Mouse (Mus musculus): ENCODE measurements around the gene Ccdc142. TPM values are rescaled to one million over a fixed set of nuclear protein-coding genes. Genes with fewer than 3 reads are reported as not detected.

Ccdc142 gene
- polyA plus RNA-seq, 1 experiment from 2014 or later: 1.6 TPM

GRCm38 (mm10) chr6:83069488-83070246 is 31.7 kb upstream of the Ccdc142 start:
- Histone ChIP-seq H3K9ac (0 out of 2 replicates have a peak overlapping the region, but pooled peaks have one; percentile 25), H3K36me3 (no peaks in the 10 kb centered on the region), H3K4me1 (peaks cover 24% of the 10 kb centered on the region), H3K4me2 (replicated peaks) (peak overlapping the region; percentile 54), H3K9me3 (no peaks in the 10 kb centered on the region), H3K4me3 (peak overlapping the region; percentile 31), H3K27ac (no peak overlapping the region), H3K27me3 (peaks cover 99% of the 10 kb centered on the region)
- under 1% methylated on average over 62 of the region's 69 CpGs for WGBS
- no peak for ATAC-seq (ENCODE audit: low FRiP score, low read depth)

GRCm38 (mm10) chr6:83070247-83070310 is 31.3 kb upstream of the Ccdc142 start, which contains the start of gene Tlx2:
Gene Tlx2, minus strand, starts transcription at chr6:83070293.
- Histone ChIP-seq H3K4me2 (replicated peaks) (peak within 1 kb of the TSS; percentile 54), H3K27ac (no peak within 1 kb of the TSS), H3K4me1 (peaks cover 24% of the 10 kb centered on the region), H3K9ac (0 out of 2 replicates have a peak within 1 kb of the TSS, but pooled peaks have one; percentile 25), H3K4me3 (peak within 1 kb of the TSS; percentile 31), H3K9me3 (no peaks in the 10 kb centered on the region), H3K27me3 (peaks cover 99% of the 10 kb centered on the region), H3K36me3 (no peaks in the 10 kb centered on the region)
- no peak for ATAC-seq (ENCODE audit: low FRiP score, low read depth)
- 0% methylated on average over 10 of the region's 10 CpGs for WGBS

- no peak overlapping the region for H3K27ac ChIP-seq
- no peak for ATAC-seq (ENCODE audit: low FRiP score, low read depth)
- peaks cover 24% of the 10 kb centered on the region for H3K4me1 ChIP-seq
- WGBS: 1% methylated on average over 58 of the region's 58 CpGs
- no peaks in the 10 kb centered on the region for H3K36me3 ChIP-seq
- H3K9me3 ChIP-seq: no peaks in the 10 kb centered on the region
- 0 out of 2 replicates have a peak overlapping the region, but pooled peaks have one; percentile 25 for H3K9ac ChIP-seq
- H3K4me2 ChIP-seq (replicated peaks): peak overlapping the region; percentile 54
- H3K27me3 ChIP-seq: peaks cover 99% of the 10 kb centered on the region
- H3K4me3 ChIP-seq: peak overlapping the region; percentile 31
Observed at GRCm38 (mm10) chr6:83070311-83071219, 30.8 kb upstream of the Ccdc142 start.

- Histone ChIP-seq H3K9ac (no peak overlapping the region), H3K9me3 (no peaks in the 10 kb centered on the region), H3K4me2 (replicated peaks) (peak overlapping the region; percentile 40), H3K4me1 (peaks cover 24% of the 10 kb centered on the region), H3K36me3 (no peaks in the 10 kb centered on the region), H3K27ac (no peak overlapping the region), H3K27me3 (peaks cover 99% of the 10 kb centered on the region), H3K4me3 (peak overlapping the region; percentile 22; the same call in 1 of the 2 replicates)
- WGBS: 4% methylated on average over 14 of the region's 24 CpGs
- ATAC-seq (ENCODE audit: low FRiP score, low read depth): peak; percentile 58; the same call in 1 of the 2 replicates
Observed at GRCm38 (mm10) chr6:83071220-83071619, 30.2 kb upstream of the Ccdc142 start.

GRCm38 (mm10) chr6:83074979-83075378 is 26.4 kb upstream of the Ccdc142 start:
- Histone ChIP-seq H3K27me3 (peaks cover 68% of the 10 kb centered on the region), H3K4me2 (replicated peaks) (no peak overlapping the region), H3K4me1 (peaks cover 27% of the 10 kb centered on the region), H3K9ac (no peak overlapping the region), H3K4me3 (no peak overlapping the region), H3K27ac (no peak overlapping the region), H3K9me3 (no peaks in the 10 kb centered on the region), H3K36me3 (no peaks in the 10 kb centered on the region)
- WGBS: 23% methylated on average over 2 of the region's 2 CpGs
- no peak for ATAC-seq (ENCODE audit: low FRiP score, low read depth)

GRCm38 (mm10) chr6:83077630-83078323 is 23.6 kb upstream of the Ccdc142 start, which contains the start of gene Pcgf1:
Gene Pcgf1, plus strand, starts transcription at chr6:83077869.
- H3K27me3 ChIP-seq: peaks cover 50% of the 10 kb centered on the region
- H3K36me3 ChIP-seq: peaks cover 26% of the 10 kb centered on the region
- peak within 1 kb of the TSS; percentile 96 for H3K4me2 ChIP-seq (replicated peaks)
- WGBS: under 1% methylated on average over 54 of the region's 54 CpGs
- peak within 1 kb of the TSS; percentile 77 for H3K4me3 ChIP-seq
- peak; percentile 97 for ATAC-seq (ENCODE audit: low FRiP score, low read depth)
- peak within 1 kb of the TSS; percentile 76 for H3K9ac ChIP-seq
- H3K4me1 ChIP-seq: peaks cover 14% of the 10 kb centered on the region
- H3K27ac ChIP-seq: peak within 1 kb of the TSS; percentile 65
- H3K9me3 ChIP-seq: no peaks in the 10 kb centered on the region

- peaks cover 26% of the 10 kb centered on the region for H3K36me3 ChIP-seq
- no peaks in the 10 kb centered on the region for H3K9me3 ChIP-seq
- H3K4me1 ChIP-seq: peaks cover 14% of the 10 kb centered on the region
- H3K27me3 ChIP-seq: peaks cover 50% of the 10 kb centered on the region
- H3K9ac ChIP-seq: peak overlapping the region; percentile 76
- WGBS: under 1% methylated on average over 46 of the region's 46 CpGs
- ATAC-seq (ENCODE audit: low FRiP score, low read depth): peak; percentile 90
- H3K27ac ChIP-seq: peak overlapping the region; percentile 64; the same call in 1 of the 2 replicates
- H3K4me2 ChIP-seq (replicated peaks): peak overlapping the region; percentile 96
- H3K4me3 ChIP-seq: peak overlapping the region; percentile 77
Observed at GRCm38 (mm10) chr6:83078324-83078858, 23.0 kb upstream of the Ccdc142 start.

GRCm38 (mm10) chr6:83080210-83080609 is 21.2 kb upstream of the Ccdc142 start:
- H3K4me3 ChIP-seq: no peak overlapping the region

GRCm38 (mm10) chr6:83083497-83083896 is 17.9 kb upstream of the Ccdc142 start:
- no peak overlapping the region for H3K4me3 ChIP-seq
- no peak overlapping the region for H3K9ac ChIP-seq
- no peak overlapping the region for H3K4me2 ChIP-seq (replicated peaks)
- no peaks in the 10 kb centered on the region for H3K9me3 ChIP-seq
- no peak for ATAC-seq (ENCODE audit: low FRiP score, low read depth)
- no peak overlapping the region for H3K27ac ChIP-seq
- 24% methylated on average over 5 of the region's 5 CpGs for WGBS
- H3K27me3 ChIP-seq: peaks cover 67% of the 10 kb centered on the region
- H3K36me3 ChIP-seq: peaks cover 26% of the 10 kb centered on the region
- peaks cover 52% of the 10 kb centered on the region for H3K4me1 ChIP-seq

More at GRCm38 (mm10) chr6:83080210-83080609, 21.2 kb upstream of the Ccdc142 start:
- H3K27me3 ChIP-seq: peaks cover 50% of the 10 kb centered on the region
- H3K27ac ChIP-seq: no peak overlapping the region
- no peaks in the 10 kb centered on the region for H3K9me3 ChIP-seq
- H3K4me1 ChIP-seq: peaks cover 27% of the 10 kb centered on the region
- no peak for ATAC-seq (ENCODE audit: low FRiP score, low read depth)
- no peak overlapping the region for H3K9ac ChIP-seq
- WGBS: 97% methylated on average over 5 of the region's 5 CpGs
- peaks cover 26% of the 10 kb centered on the region for H3K36me3 ChIP-seq
- H3K4me2 ChIP-seq (replicated peaks): no peak overlapping the region

GRCm38 (mm10) chr6:83084477-83084876 is 16.9 kb upstream of the Ccdc142 start:
- Histone ChIP-seq H3K9ac (no peak overlapping the region), H3K27me3 (peaks cover 76% of the 10 kb centered on the region), H3K4me2 (replicated peaks) (no peak overlapping the region), H3K4me3 (no peak overlapping the region), H3K9me3 (no peaks in the 10 kb centered on the region), H3K4me1 (peaks cover 44% of the 10 kb centered on the region), H3K36me3 (peaks cover 26% of the 10 kb centered on the region), H3K27ac (no peak overlapping the region)
- WGBS: 3% methylated on average over 6 of the region's 6 CpGs
- ATAC-seq (ENCODE audit: low FRiP score, low read depth): no peak

- no peak for ATAC-seq (ENCODE audit: low FRiP score, low read depth)
- peaks cover 95% of the 10 kb centered on the region for H3K27me3 ChIP-seq
- H3K4me2 ChIP-seq (replicated peaks): peak within 1 kb of the TSS; percentile 64
- peak within 1 kb of the TSS; percentile 37 for H3K4me3 ChIP-seq
- peaks cover 13% of the 10 kb centered on the region for H3K36me3 ChIP-seq
- H3K4me1 ChIP-seq: peaks cover 43% of the 10 kb centered on the region
- H3K9ac ChIP-seq: peak within 1 kb of the TSS; percentile 54
- no peaks in the 10 kb centered on the region for H3K9me3 ChIP-seq
- H3K27ac ChIP-seq: no peak within 1 kb of the TSS
- WGBS: 2% methylated on average over 40 of the region's 42 CpGs
Observed at GRCm38 (mm10) chr6:83086121-83087035, 15.0 kb upstream of the Ccdc142 start, which contains the start of gene Lbx2. Gene Lbx2, plus strand, starts transcription at chr6:83086367.

Measured in limb, embryonic 13.5 days (tissue).